Mouse (Mus musculus): ENCODE measurements at regions not wholly inside any gene's neighbourhood (a gene's known extent, or its start where the extent isn't known, plus 50 kb on each side); places are given as distances from the start of the nearest gene placed in this dataset.
A peak's percentile ranks its signal among the peaks of the same experiment; 100 is the strongest.

DNA sequence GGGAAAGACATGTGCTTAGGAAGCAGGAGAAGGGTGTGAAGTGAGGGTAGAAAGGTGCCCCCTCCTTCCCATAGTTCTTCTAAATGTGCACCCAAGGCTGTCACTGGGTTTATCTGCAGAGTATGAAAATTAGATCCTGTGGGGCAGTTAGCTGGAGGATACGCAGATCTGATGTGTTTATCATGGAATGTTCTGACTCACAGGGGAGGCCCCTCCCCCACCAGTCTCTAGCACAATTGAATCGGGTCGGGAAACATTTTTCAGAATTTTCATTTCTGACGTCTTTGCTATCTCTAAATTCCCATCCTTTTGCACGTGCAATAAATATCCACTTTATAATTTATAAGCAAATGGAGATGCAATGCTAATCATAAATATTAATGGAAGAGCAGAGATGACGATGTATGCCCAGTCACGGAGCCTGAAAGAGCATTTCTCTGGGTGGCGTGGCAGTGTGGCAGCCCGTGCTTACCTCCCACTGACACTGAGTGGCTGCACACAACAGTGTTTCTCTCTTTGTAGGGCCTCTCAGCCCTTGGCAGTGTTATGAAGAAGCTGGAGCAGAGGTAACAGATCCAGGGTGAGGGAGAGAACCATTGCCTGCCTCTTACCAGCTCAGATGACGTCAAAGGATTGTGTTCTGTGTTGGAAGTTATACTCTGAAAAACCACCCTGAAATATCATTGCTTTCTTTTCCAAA, 122.1 kb upstream of the Gm26657 start:
- no peak overlapping the region for H3K4me2 ChIP-seq (ENCODE audit: low read depth)
- no peak overlapping the region for H3K4me3 ChIP-seq (ENCODE audit: low read depth, low read length)
- no peaks in the 10 kb centered on the region for H3K27me3 ChIP-seq (ENCODE audit: control insufficient read depth, insufficient read depth, low read length)
- ATAC-seq (ENCODE audit: insufficient read depth, low FRiP score, low TSS enrichment), result no peak
- H3K27ac ChIP-seq (ENCODE audit: low read depth, low read length), result no peak overlapping the region
- WGBS, result 90% methylated on average over 10 of the region's 10 CpGs
- H3K9me3 ChIP-seq (ENCODE audit: control insufficient read depth, low read length), result no peaks in the 10 kb centered on the region
- H3K9ac ChIP-seq (ENCODE audit: low read length), result no peak overlapping the region
- H3K36me3 ChIP-seq (ENCODE audit: control insufficient read depth, insufficient read depth, low read length), result no peaks in the 10 kb centered on the region
- no peaks in the 10 kb centered on the region for H3K4me1 ChIP-seq (ENCODE audit: control insufficient read depth, insufficient read depth, low read length)
- no peak for DNase-seq (ENCODE audit: low spot score)

DNA sequence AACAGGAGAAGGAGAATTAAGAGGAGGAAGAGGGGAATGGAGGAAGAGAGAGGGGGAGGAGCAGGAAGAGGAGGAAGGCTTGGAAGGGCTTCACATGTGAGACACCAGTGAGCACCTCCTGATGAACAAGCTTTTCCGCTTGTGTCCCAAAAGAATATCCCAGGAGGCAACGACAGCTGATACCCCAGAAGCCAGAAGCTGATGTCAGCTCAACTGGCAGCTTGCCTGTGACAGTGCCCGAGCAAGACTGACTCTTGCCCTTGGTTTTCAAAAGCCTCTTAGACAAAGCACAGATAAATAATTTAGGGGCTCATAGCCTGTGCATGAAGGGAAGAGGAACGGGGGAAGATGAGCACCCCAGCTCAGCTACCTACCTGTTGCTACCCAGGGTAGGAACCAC, 127.5 kb upstream of the Gm26657 start:
- WGBS, result 83% methylated on average over 4 of the region's 4 CpGs
- no peaks in the 10 kb centered on the region for H3K9me3 ChIP-seq (ENCODE audit: control insufficient read depth, low read length)
- no peak overlapping the region for H3K9ac ChIP-seq (ENCODE audit: low read length)
- DNase-seq (ENCODE audit: low spot score), result no peak
- no peaks in the 10 kb centered on the region for H3K27me3 ChIP-seq (ENCODE audit: control insufficient read depth, insufficient read depth, low read length)
- no peak overlapping the region for H3K27ac ChIP-seq (ENCODE audit: low read depth, low read length)
- no peaks in the 10 kb centered on the region for H3K36me3 ChIP-seq (ENCODE audit: control insufficient read depth, insufficient read depth, low read length)
- H3K4me1 ChIP-seq (ENCODE audit: control insufficient read depth, insufficient read depth, low read length), result no peaks in the 10 kb centered on the region
- H3K4me2 ChIP-seq (ENCODE audit: low read depth), result no peak overlapping the region
- ATAC-seq (ENCODE audit: insufficient read depth, low FRiP score, low TSS enrichment), result no peak
- H3K4me3 ChIP-seq (ENCODE audit: low read depth, low read length), result no peak overlapping the region

DNA sequence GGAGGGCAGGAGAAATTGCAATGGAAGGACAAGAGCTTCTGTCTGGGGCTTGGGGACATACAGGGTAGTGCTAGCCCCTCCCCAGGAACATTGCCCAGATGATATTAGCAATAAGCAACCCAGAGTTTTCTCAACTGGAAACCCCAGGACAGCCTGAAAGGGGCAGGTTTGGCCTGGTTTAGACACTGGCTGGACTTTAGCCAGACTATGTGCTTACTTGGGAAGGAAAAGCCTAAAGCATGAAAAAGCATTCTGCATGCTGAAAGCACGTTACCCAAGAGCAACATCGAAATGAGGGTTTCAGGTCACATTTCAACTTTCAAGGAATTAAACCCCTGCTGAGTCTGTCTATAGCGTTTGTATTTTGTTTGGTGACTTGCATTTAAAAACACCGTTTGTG, 128.1 kb upstream of the Gm26657 start:
- 39% methylated on average over 4 of the region's 4 CpGs for WGBS
- H3K27ac ChIP-seq (ENCODE audit: low read depth, low read length), result no peak overlapping the region
- H3K9ac ChIP-seq (ENCODE audit: low read length), result no peak overlapping the region
- no peak for DNase-seq (ENCODE audit: low spot score)
- H3K9me3 ChIP-seq (ENCODE audit: control insufficient read depth, low read length), result no peaks in the 10 kb centered on the region
- no peak overlapping the region for H3K4me3 ChIP-seq (ENCODE audit: low read depth, low read length)
- no peaks in the 10 kb centered on the region for H3K27me3 ChIP-seq (ENCODE audit: control insufficient read depth, insufficient read depth, low read length)
- H3K36me3 ChIP-seq (ENCODE audit: control insufficient read depth, insufficient read depth, low read length), result no peaks in the 10 kb centered on the region
- no peak overlapping the region for H3K4me2 ChIP-seq (ENCODE audit: low read depth)
- ATAC-seq (ENCODE audit: insufficient read depth, low FRiP score, low TSS enrichment), result no peak
- H3K4me1 ChIP-seq (ENCODE audit: control insufficient read depth, insufficient read depth, low read length), result no peaks in the 10 kb centered on the region

DNA sequence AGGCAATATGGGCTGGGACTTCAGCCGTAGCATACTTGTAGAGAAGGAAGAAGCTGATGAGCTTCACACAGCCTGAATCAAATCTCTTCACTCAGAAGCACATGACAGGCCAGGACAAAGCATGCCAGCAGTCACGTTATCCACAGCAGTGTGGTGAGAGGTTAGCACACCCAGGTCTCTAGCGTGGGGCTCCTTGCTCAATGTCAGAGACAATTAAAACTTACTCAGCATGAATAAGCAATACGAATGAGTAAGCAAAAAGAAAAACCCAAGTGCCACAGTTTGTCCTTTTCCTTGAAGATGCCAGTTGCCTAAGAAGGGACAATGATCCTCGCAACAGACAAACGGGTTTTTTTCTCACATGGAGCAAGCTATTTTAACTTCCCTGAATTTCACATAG, 129.6 kb upstream of the Gm26657 start:
- DNase-seq (ENCODE audit: low spot score), result no peak
- no peak for ATAC-seq (ENCODE audit: insufficient read depth, low FRiP score, low TSS enrichment)
- H3K9ac ChIP-seq (ENCODE audit: low read length), result no peak overlapping the region
- H3K36me3 ChIP-seq (ENCODE audit: control insufficient read depth, insufficient read depth, low read length), result no peaks in the 10 kb centered on the region
- H3K27ac ChIP-seq (ENCODE audit: low read depth, low read length), result no peak overlapping the region
- H3K4me3 ChIP-seq (ENCODE audit: low read depth, low read length), result no peak overlapping the region
- no peaks in the 10 kb centered on the region for H3K9me3 ChIP-seq (ENCODE audit: control insufficient read depth, low read length)
- 82% methylated on average over 6 of the region's 6 CpGs for WGBS
- no peaks in the 10 kb centered on the region for H3K27me3 ChIP-seq (ENCODE audit: control insufficient read depth, insufficient read depth, low read length)
- H3K4me2 ChIP-seq (ENCODE audit: low read depth), result no peak overlapping the region
- H3K4me1 ChIP-seq (ENCODE audit: control insufficient read depth, insufficient read depth, low read length), result no peaks in the 10 kb centered on the region

DNA sequence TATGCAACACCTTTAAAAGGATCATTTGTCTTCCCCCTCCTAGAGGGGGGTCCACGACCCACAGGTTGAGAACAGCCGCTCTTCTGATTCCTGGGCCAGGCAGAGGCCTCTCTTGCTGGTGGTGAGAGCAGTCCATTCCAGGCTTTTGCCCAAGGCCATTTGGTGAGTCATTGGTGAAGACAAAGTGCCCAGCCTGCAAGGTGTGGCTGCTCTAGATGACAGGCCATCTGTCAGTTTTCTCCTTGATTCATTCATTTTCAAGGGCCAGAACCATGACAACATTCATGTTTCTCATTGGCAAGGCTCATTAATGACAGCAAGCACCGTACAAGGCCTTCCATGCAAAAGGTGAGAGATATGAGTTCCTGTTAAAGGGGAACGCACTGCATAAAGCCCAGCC, 131.2 kb upstream of the Gm26657 start:
- Histone ChIP-seq H3K9ac (ENCODE audit: low read length) (no peak overlapping the region), H3K4me1 (ENCODE audit: control insufficient read depth, insufficient read depth, low read length) (no peaks in the 10 kb centered on the region), H3K27ac (ENCODE audit: low read depth, low read length) (no peak overlapping the region), H3K27me3 (ENCODE audit: control insufficient read depth, insufficient read depth, low read length) (no peaks in the 10 kb centered on the region), H3K4me2 (ENCODE audit: low read depth) (no peak overlapping the region), H3K9me3 (ENCODE audit: control insufficient read depth, low read length) (no peaks in the 10 kb centered on the region), H3K36me3 (ENCODE audit: control insufficient read depth, insufficient read depth, low read length) (no peaks in the 10 kb centered on the region), H3K4me3 (ENCODE audit: low read depth, low read length) (no peak overlapping the region)
- WGBS, result 81% methylated on average over 4 of the region's 4 CpGs
- DNase-seq (ENCODE audit: low spot score) (no peak), ATAC-seq (ENCODE audit: insufficient read depth, low FRiP score, low TSS enrichment) (no peak)

DNA sequence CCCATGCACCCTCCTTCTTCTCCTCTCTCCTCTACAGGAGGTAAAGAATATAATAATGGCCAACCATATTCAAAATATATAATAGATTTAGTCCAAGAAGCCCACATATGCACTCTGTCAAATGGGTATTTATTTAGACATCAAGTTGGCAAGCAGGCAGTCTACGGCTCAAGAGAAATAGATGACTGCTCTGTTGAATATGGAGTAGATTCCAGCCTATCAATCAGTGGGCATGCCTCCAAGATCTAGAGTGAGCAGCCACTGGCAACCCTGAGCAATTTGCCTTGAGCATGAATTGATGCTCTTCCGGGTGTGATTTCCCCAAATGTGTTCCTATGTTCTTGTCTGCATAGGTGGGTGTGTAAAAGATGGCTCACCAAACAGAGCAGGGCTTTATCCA, 141.5 kb upstream of the Gm26657 start:
- WGBS, result 96% methylated on average over 2 of the region's 2 CpGs
- no peak for ATAC-seq (ENCODE audit: insufficient read depth, low FRiP score, low TSS enrichment)
- Histone ChIP-seq H3K27ac (ENCODE audit: low read depth, low read length) (no peak overlapping the region), H3K4me1 (ENCODE audit: control insufficient read depth, insufficient read depth, low read length) (no peaks in the 10 kb centered on the region), H3K9ac (ENCODE audit: low read length) (no peak overlapping the region), H3K27me3 (ENCODE audit: control insufficient read depth, insufficient read depth, low read length) (no peaks in the 10 kb centered on the region), H3K9me3 (ENCODE audit: control insufficient read depth, low read length) (no peaks in the 10 kb centered on the region), H3K36me3 (ENCODE audit: control insufficient read depth, insufficient read depth, low read length) (no peaks in the 10 kb centered on the region), H3K4me3 (ENCODE audit: low read depth, low read length) (no peak overlapping the region), H3K4me2 (ENCODE audit: low read depth) (no peak overlapping the region)
- no peak for DNase-seq (ENCODE audit: low spot score)

DNA sequence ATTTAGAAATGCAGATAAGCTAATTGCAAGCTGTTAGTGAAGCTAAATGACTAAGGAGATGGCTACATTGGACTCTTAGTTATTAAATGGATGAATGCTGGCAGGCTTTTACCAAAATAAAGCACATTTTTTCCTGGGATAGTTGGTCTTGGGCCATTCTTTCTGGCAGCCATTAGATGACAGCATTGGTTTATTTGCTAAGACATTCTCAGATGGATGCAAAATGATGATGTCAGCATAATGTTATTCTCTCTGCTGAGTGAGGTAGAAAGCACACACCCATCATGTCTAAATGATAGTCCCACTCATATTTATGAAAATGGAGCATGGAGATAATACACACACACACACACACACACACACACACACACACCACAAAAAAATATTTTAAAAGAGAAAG, 141.9 kb upstream of the Gm26657 start:
- DNase-seq (ENCODE audit: low spot score), result no peak

DNA sequence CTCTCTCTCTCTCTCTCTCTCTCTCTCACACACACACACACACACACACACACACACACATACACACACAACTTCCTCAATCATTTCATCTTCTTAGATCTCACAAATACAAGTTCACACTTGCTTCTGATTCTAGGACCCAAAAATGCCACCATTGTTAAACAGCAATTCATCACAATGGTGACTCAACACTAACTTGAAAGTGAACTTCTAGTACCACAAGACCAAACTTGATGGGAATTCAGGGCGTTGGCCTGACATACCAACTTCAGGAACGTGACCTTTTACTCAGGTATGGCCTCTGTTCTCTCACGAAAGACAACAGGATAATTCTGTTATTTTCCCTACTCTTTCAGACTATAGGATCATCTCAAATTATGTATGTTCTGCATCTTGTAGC, 157.5 kb upstream of the Gm26657 start:
- DNase-seq (ENCODE audit: low spot score) (no peak), ATAC-seq (ENCODE audit: insufficient read depth, low FRiP score, low TSS enrichment) (no peak)
- Histone ChIP-seq H3K4me3 (ENCODE audit: low read depth, low read length) (no peak overlapping the region), H3K4me1 (ENCODE audit: control insufficient read depth, insufficient read depth, low read length) (no peaks in the 10 kb centered on the region), H3K36me3 (ENCODE audit: control insufficient read depth, insufficient read depth, low read length) (no peaks in the 10 kb centered on the region), H3K27ac (ENCODE audit: low read depth, low read length) (no peak overlapping the region), H3K9me3 (ENCODE audit: control insufficient read depth, low read length) (no peaks in the 10 kb centered on the region), H3K4me2 (ENCODE audit: low read depth) (no peak overlapping the region), H3K9ac (ENCODE audit: low read length) (no peak overlapping the region), H3K27me3 (ENCODE audit: control insufficient read depth, insufficient read depth, low read length) (no peaks in the 10 kb centered on the region)
- WGBS, result 83% methylated on average over 3 of the region's 3 CpGs

More for the DNA sequence above, 141.9 kb upstream of the Gm26657 start:
- H3K27me3 ChIP-seq (ENCODE audit: control insufficient read depth, insufficient read depth, low read length), result no peaks in the 10 kb centered on the region
- no peaks in the 10 kb centered on the region for H3K4me1 ChIP-seq (ENCODE audit: control insufficient read depth, insufficient read depth, low read length)
- H3K27ac ChIP-seq (ENCODE audit: low read depth, low read length), result no peak overlapping the region
- no peak overlapping the region for H3K4me2 ChIP-seq (ENCODE audit: low read depth)
- no peaks in the 10 kb centered on the region for H3K36me3 ChIP-seq (ENCODE audit: control insufficient read depth, insufficient read depth, low read length)
- no peak for ATAC-seq (ENCODE audit: insufficient read depth, low FRiP score, low TSS enrichment)
- no peak overlapping the region for H3K4me3 ChIP-seq (ENCODE audit: low read depth, low read length)
- H3K9me3 ChIP-seq (ENCODE audit: control insufficient read depth, low read length), result no peaks in the 10 kb centered on the region
- H3K9ac ChIP-seq (ENCODE audit: low read length), result no peak overlapping the region

DNA sequence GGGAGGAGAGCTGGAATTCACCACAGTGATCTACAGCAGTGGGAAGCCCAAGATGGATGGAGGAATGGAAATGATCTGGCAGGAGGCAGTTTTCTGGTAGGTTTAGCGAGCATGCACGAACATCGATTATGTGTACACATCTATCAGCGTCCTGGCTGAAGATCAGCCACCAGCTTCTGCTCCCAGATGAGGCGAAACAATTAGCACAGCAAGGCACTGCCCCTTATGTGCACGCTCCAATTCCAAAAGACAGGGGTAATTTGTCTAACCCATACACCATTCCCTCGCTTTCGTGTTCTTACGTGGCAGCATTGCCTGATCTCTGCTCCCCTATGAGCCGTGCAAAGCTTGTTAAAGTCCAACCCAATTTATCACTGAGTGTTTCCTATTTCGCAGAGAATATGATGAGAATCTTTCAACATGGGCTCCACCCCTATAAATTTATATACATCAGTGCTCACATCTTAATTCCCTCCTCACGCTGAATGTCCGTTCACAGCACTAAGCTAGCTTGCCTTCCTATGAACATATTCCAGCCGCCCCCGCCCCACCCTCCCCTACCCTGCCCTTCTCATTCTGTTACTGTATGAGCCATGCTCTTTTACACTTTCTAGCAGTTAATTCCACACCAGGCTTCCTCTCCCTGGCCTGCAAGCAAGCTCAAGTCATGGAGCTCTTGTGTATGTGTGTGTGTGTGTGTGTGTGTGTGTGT, 162.9 kb upstream of the Gm26657 start:
- 83% methylated on average over 15 of the region's 15 CpGs for WGBS
- ATAC-seq (ENCODE audit: insufficient read depth, low FRiP score, low TSS enrichment), result no peak
- no peak overlapping the region for H3K4me2 ChIP-seq (ENCODE audit: low read depth)

More for the DNA sequence above, 162.9 kb upstream of the Gm26657 start:
- H3K27ac ChIP-seq (ENCODE audit: low read depth, low read length), result no peak overlapping the region
- H3K9ac ChIP-seq (ENCODE audit: low read length), result no peak overlapping the region
- no peak overlapping the region for H3K4me3 ChIP-seq (ENCODE audit: low read depth, low read length)
- DNase-seq (ENCODE audit: low spot score), result peak; percentile 12
- no peaks in the 10 kb centered on the region for H3K36me3 ChIP-seq (ENCODE audit: control insufficient read depth, insufficient read depth, low read length)
- H3K4me1 ChIP-seq (ENCODE audit: control insufficient read depth, insufficient read depth, low read length), result no peaks in the 10 kb centered on the region
- H3K9me3 ChIP-seq (ENCODE audit: control insufficient read depth, low read length), result no peaks in the 10 kb centered on the region
- no peaks in the 10 kb centered on the region for H3K27me3 ChIP-seq (ENCODE audit: control insufficient read depth, insufficient read depth, low read length)

Data from neural tube, embryonic 11.5 days (tissue).